Mouse (Mus musculus) thymus, postnatal 25 days (tissue): ENCODE results near the gene Chordc1.
"Not testable (repeated sequence)": the region's sequence is repeated elsewhere in the genome, so short reads cannot be mapped to it uniquely, and the experiment has no call there.

Experiments
- DNase-seq: peaks from one replicate; pipeline ENCODE4 v3.0.0; 2022

The Chordc1 gene

GRCm38 (mm10) chr9:18291571-18292429 lies at the start of gene Chordc1:
TSS of gene Chordc1 (plus strand) at chr9:18292125.
- peak; percentile 94 for DNase-seq

- DNase-seq, result no peak
Measured at GRCm38 (mm10) chr9:18275901-18276300, 16.0 kb upstream of the Chordc1 start.

- no peak for DNase-seq
Measured at GRCm38 (mm10) chr9:18276844-18277243, 15.1 kb upstream of the Chordc1 start.

GRCm38 (mm10) chr9:18277497-18277896 lies 14.4 kb upstream of the Chordc1 start:
- DNase-seq, result no peak

GRCm38 (mm10) chr9:18278693-18279092 lies 13.2 kb upstream of the Chordc1 start:
- DNase-seq, result not testable (repeated sequence)

- DNase-seq, result no peak
Measured at GRCm38 (mm10) chr9:18292443-18292922, 558 bp downstream of the Chordc1 start.

GRCm38 (mm10) chr9:18293026-18293781 lies 1.3 kb downstream of the Chordc1 start:
- no peak for DNase-seq

- no peak for DNase-seq
Measured at GRCm38 (mm10) chr9:18298301-18298700, 6.4 kb downstream of the Chordc1 start.

GRCm38 (mm10) chr9:18319990-18320389 lies 28.1 kb downstream of the Chordc1 start:
- no peak for DNase-seq
